Mouse (Mus musculus) midbrain, embryonic 14.5 days (tissue): Measurements from ENCODE around the gene Ezh2. TPM values are rescaled to one million over a fixed set of nuclear protein-coding genes. Genes with fewer than 3 reads are reported as not detected.
"Not testable (repeated sequence)": the region's sequence is repeated elsewhere in the genome, so short reads cannot be mapped to it uniquely, and the experiment has no call there.

Experiments
- ATAC-seq: fragments of 200-750 bp; cut with Nextera tagmentation; 2 replicates; pipeline ENCODE4 v1.8.0; 2017; ENCODE audit warnings: moderate number of reproducible peaks, moderate library complexity; ENCODE audit not compliant: low FRiP score, low TSS enrichment
- DNase-seq: peaks from one replicate; pipeline ENCODE4 v3.0.0-alpha.2; 2015
- H3K27ac ChIP-seq: fragments of 300-500 bp; sonication (generic); replicated peaks from 2 replicates; pipeline ENCODE4 v1.5.1; 2014; ENCODE audit warnings: mild to moderate bottlenecking, low read depth, low read length, moderate library complexity
- H3K27me3 ChIP-seq: fragments of 300-500 bp; sonication (generic); 2 replicates; pipeline ENCODE4 v1.6.1; 2014; ENCODE audit warnings: low read length, control low read depth, mixed read lengths; ENCODE audit not compliant: control insufficient read depth, insufficient read depth
- H3K36me3 ChIP-seq: fragments of 300-500 bp; sonication (generic); 2 replicates; pipeline ENCODE4 v1.6.1; 2014; ENCODE audit warnings: low read length, control low read depth; ENCODE audit not compliant: control insufficient read depth, insufficient read depth
- H3K4me1 ChIP-seq: fragments of 300-500 bp; sonication (generic); 2 replicates; pipeline ENCODE4 v1.6.1; 2014; ENCODE audit warnings: mild to moderate bottlenecking, antibody characterized with exemption, low read length, control low read depth; ENCODE audit not compliant: control insufficient read depth, insufficient read depth
- H3K4me2 ChIP-seq: fragments of 300-500 bp; sonication (generic); 2 replicates; pipeline ENCODE4 v1.6.1; 2014; ENCODE audit warnings: mild to moderate bottlenecking, low read length, moderate library complexity
- H3K4me3 ChIP-seq: fragments of 300-500 bp; sonication (generic); replicated peaks from 2 replicates; pipeline ENCODE4 v1.5.1; 2014; ENCODE audit warnings: low read depth, low read length
- H3K9ac ChIP-seq: fragments of 300-500 bp; sonication (generic); replicated peaks from 2 replicates; pipeline ENCODE4 v1.6.1; 2014; ENCODE audit warnings: mild to moderate bottlenecking, low read length, moderate library complexity
- H3K9me3 ChIP-seq: fragments of 300-500 bp; sonication (generic); 2 replicates; pipeline ENCODE4 v1.6.1; 2016; ENCODE audit warnings: low read length, control low read depth, mixed read lengths; ENCODE audit not compliant: control insufficient read depth
- WGBS: fragments of 180-500 bp; shearing (Covaris S2); extraction: QIAGEN DNeasy Blood & Tissue Kit; methylation state at CpG from one replicate; pipeline ENCODE4 v1.1.7; 2014; 5-methylcytosine and 5-hydroxymethylcytosine counted together
- polyA plus RNA-seq: library from polyadenylated mRNA; unstranded; fragments of >200 nt; fragmentation: Nextera tagmentation; extraction: Ambion mirVana; gene quantifications from 2 replicates; pipeline ENCODE4 v1.2.1, GENCODE M21; 2014

Ezh2 gene
- polyA plus RNA-seq, 1 experiment from 2014 or later, result 91.9 TPM

DNA sequence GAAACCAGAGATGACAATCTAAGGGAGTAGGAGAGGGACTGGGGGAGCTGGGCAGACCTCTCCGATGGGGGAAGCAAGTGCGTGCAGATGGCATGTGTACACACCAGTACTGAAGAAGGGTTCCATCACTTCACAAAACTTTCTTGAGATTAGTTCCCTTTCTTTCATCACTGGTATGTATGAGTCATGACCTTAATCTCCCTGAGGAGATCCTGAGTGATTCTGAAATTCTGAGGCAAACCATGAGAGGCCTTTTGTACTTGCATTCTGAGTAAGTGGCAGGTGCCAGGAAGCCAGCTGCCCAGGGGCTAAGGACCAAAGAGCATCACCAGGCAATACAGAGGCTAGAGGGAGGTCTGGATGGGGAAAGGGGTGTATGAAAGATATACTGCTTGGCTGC, 25.9 kb upstream of the Ezh2 start:
- H3K4me1 ChIP-seq, result no peaks in the 10 kb centered on the region
- no peaks in the 10 kb centered on the region for H3K27me3 ChIP-seq
- no peak overlapping the region for H3K4me2 ChIP-seq
- DNase-seq, result no peak
- H3K27ac ChIP-seq, result no peak overlapping the region
- no peak overlapping the region for H3K9ac ChIP-seq
- H3K9me3 ChIP-seq, result no peaks in the 10 kb centered on the region
- ATAC-seq, result no peak
- 73% methylated on average over 2 of the region's 2 CpGs for WGBS
- H3K4me3 ChIP-seq, result no peak overlapping the region
- H3K36me3 ChIP-seq, result no peaks in the 10 kb centered on the region

DNA sequence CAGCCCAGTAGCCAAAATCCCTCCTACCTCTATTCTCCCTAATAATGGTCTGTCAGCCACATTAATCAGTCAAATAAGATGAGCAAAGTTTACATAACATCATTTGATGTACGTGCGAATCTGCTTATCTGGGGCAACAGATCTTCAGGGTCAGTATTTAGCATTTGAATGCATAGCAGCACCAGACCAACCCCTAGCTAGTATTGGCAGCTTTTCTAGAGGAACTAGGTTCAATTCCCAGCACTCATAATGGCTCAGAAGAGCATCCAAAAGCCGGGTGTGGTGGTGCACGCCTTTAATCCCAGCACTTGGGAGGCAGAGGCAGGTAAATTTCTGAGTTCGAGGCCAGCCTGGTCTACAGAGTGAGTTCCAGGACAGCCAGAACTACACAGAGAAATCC, 13.2 kb upstream of the Ezh2 start:
- not testable (repeated sequence) for H3K4me1 ChIP-seq, ATAC-seq, H3K9me3 ChIP-seq, H3K9ac ChIP-seq, H3K36me3 ChIP-seq, H3K27me3 ChIP-seq, DNase-seq, H3K4me3 ChIP-seq, H3K27ac ChIP-seq, H3K4me2 ChIP-seq
- WGBS, result 55% methylated on average over 5 of the region's 5 CpGs

DNA sequence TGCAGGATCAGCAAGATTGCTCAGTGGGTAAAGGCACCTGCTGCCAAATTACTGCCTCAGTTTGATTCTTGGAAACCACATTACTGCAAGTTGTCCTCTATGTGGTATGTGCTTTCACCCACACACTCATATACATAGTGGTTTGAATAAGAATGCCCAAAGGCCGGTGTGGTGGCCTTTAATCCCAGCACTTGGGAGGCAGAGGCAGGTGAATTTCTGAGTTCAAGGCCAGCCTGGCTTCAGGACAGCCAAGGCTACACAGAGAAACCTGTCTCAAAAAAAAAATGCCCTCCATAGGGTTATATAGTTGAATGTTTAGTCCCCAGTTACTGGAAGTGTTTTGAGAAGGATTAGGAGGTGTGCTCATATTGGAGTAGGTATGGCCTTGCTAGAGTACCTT, 6.8 kb upstream of the Ezh2 start:
- DNase-seq (no peak), ATAC-seq (no peak)
- 72% methylated on average over 1 of the region's 1 CpGs for WGBS
- H3K9ac ChIP-seq, result no peak overlapping the region
- no peaks in the 10 kb centered on the region for H3K4me1 ChIP-seq
- H3K9me3 ChIP-seq, result no peaks in the 10 kb centered on the region
- no peak overlapping the region for H3K27ac ChIP-seq
- no peaks in the 10 kb centered on the region for H3K36me3 ChIP-seq
- no peak overlapping the region for H3K4me2 ChIP-seq
- H3K4me3 ChIP-seq, result no peak overlapping the region
- no peaks in the 10 kb centered on the region for H3K27me3 ChIP-seq

DNA sequence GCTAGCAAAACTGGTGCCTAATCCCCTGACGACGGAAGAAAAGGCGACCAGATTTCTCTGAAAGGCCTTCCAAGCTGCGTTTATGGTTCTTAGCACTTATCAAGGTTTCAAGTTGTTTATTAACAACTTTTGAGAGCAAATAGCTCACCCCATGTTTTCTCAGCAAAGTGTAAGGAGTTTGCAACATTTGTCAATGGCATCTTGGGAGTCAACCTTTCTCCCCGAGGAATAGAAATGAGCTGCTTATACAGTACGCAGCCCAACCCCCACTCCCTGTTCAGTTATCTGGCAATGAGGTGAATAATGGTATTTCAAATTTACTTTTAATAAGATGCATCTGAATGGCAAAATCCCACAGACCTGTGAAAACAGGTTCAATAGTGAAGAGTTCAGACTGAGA, 555 bp upstream of the Ezh2 start:
- ATAC-seq (no peak), DNase-seq (peak; percentile 51)
- Histone ChIP-seq H3K27ac (peak overlapping the region; percentile 99), H3K9ac (peak overlapping the region; percentile 100), H3K9me3 (no peaks in the 10 kb centered on the region), H3K36me3 (no peaks in the 10 kb centered on the region), H3K4me2 (peak overlapping the region; percentile 78), H3K4me3 (peak overlapping the region; percentile 94), H3K4me1 (peaks cover 14% of the 10 kb centered on the region), H3K27me3 (no peaks in the 10 kb centered on the region)
- WGBS, result under 1% methylated on average over 6 of the region's 6 CpGs

DNA sequence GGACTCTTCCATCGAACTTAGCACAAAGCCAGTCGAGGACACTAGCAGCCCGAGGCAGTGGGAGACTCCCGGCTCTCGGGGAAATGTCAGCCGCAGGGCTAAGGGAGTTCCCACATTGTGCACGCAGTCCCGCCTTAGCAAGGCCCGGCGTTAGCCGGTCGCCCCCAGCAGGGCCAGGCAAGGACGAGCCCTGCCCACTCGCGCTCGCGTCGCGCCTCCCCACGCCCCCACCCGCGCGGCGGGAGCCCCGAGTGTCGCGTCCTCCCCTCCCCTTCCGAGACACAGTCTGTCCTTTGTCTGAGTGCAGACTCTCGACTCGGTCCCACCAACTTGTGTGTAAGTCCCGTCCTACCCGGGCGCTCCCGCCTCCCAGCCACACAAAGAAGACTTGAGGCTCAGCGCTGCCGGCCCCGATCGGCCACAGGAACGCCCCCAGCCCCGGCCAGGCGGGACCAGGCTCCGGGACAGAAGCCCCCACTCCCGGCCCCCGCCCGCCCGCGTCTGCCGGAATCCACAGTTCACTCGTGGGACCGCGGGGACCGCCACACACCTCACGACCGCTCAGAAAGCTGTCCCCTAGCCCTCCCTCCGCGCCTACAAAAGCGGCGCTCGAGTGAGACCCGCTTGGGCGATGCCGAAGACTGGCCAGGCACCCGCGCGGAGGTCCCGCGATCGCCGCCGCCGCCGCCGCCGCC, 853 bp downstream of the Ezh2 start:
- H3K27ac ChIP-seq, result peak overlapping the region; percentile 99
- peak overlapping the region; percentile 100 for H3K9ac ChIP-seq
- peak overlapping the region; percentile 94 for H3K4me3 ChIP-seq
- peaks cover 17% of the 10 kb centered on the region for H3K4me1 ChIP-seq
- 1% methylated on average over 74 of the region's 74 CpGs for WGBS
- H3K9me3 ChIP-seq, result no peaks in the 10 kb centered on the region
- no peaks in the 10 kb centered on the region for H3K36me3 ChIP-seq
- peak; percentile 78 for ATAC-seq
- H3K27me3 ChIP-seq, result no peaks in the 10 kb centered on the region
- peak overlapping the region; percentile 78 for H3K4me2 ChIP-seq
- peak; percentile 84 for DNase-seq

DNA sequence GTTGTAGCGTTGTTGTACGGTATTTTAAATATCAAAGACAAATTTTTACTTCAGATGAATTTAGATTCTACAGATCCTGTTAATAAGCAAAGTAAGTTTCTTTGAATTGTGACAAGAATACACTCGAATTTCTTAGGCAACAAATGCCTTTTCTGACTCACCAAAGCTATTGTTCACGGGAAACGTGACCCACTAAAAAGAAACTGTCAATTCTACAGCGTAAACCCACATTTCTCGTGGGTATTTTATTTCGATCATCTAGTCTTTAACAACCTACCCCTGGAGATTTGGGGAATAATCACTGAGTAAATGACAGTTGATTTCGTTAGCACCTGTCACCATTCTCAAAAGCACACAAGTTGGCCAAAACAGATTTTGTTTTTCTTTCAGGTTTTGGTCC, 1.6 kb downstream of the Ezh2 start:
- 5% methylated on average over 9 of the region's 9 CpGs for WGBS
- no peaks in the 10 kb centered on the region for H3K9me3 ChIP-seq
- H3K36me3 ChIP-seq, result no peaks in the 10 kb centered on the region
- H3K4me3 ChIP-seq, result peak overlapping the region; percentile 94
- ATAC-seq (no peak), DNase-seq (peak; percentile 42)
- peak overlapping the region; percentile 99 for H3K27ac ChIP-seq
- peak overlapping the region; percentile 78 for H3K4me2 ChIP-seq
- peaks cover 17% of the 10 kb centered on the region for H3K4me1 ChIP-seq
- no peaks in the 10 kb centered on the region for H3K27me3 ChIP-seq
- peak overlapping the region; percentile 100 for H3K9ac ChIP-seq

DNA sequence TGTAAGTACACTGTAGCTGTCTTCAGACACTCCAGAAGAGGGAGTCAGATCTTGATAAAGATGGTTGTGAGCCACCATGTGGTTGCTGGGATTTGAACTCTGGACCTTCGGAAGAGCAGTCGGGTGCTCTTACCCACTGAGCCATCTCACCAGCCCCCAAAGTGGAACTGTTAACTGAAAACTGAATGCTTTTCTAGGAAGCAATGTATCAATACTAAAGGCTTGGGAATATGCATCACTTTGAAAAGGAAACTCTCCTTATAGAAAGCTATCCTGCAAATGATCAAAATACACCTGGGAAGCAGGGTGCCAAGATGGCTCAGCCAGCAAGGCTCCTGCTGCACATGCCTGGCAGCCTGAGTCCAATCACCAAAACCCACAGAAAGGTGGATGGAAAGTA, 7.8 kb downstream of the Ezh2 start:
- not testable (repeated sequence) for DNase-seq, H3K9ac ChIP-seq
- WGBS, result 94% methylated on average over 2 of the region's 2 CpGs

DNA sequence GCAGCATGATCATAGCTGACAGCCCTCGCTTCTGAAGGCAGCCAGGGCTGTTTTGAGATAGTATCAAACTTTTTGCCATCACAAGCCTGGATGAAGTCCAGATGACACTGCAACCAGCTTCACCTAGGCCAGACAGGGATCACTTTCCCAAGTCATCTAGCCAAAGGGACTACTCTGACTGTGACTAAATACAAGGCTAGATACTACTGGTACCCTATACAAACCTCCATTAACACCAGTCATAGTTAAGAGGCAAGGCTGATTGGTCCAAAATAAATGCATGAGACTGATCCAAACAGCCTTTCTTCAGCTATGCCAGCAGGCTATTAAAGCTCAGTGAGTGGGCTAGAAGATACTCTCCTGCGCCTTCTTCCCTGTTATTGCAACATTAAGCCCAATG, 22.3 kb downstream of the Ezh2 start:
- WGBS, result 92% methylated on average over 2 of the region's 2 CpGs
- peaks cover 27% of the 10 kb centered on the region for H3K36me3 ChIP-seq

More for the DNA sequence above, 7.8 kb downstream of the Ezh2 start:
- peaks cover 10% of the 10 kb centered on the region for H3K4me1 ChIP-seq
- not testable (repeated sequence) for H3K27ac ChIP-seq, H3K4me2 ChIP-seq, H3K36me3 ChIP-seq, ATAC-seq, H3K27me3 ChIP-seq, H3K4me3 ChIP-seq, H3K9me3 ChIP-seq

DNA sequence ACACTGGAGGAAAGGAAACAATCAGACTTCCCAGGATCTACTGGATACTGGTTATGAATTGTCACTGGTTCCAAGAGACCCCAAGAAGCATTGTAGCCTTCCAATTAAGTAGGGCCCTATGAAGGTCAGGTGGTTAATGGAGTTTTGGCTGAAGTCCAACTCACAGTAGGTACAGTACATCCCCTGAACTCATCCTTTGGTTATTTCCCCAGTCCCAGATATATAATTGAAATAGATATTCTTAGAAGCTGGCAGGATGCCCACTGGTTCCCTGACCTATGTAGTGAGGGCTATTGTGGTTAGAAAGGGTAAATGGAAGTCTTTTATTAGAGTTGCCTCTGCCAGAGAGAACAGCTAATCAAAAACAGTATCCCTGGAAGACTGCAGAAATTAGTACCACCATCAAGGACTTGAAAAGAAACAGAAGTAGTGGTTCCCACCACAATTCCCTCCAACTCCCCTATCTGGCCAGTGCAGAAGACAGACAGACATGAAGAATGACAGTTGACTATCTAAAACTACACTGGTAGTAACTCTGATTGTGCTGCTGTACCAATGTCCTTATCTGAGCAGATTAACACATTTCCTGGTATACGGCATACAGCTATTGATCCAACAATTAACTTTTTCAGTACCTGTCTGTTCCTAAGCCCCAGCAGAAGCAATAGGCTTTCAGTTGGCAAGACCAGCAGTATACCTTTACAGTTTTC, 29.7 kb downstream of the Ezh2 start:
- no peak overlapping the region for H3K27ac ChIP-seq
- no peak overlapping the region for H3K9ac ChIP-seq
- ATAC-seq (no peak), DNase-seq (peak; percentile 16)
- H3K4me3 ChIP-seq, result no peak overlapping the region
- peaks cover 52% of the 10 kb centered on the region for H3K36me3 ChIP-seq
- H3K9me3 ChIP-seq, result no peaks in the 10 kb centered on the region
- no peaks in the 10 kb centered on the region for H3K27me3 ChIP-seq
- 86% methylated on average over 1 of the region's 1 CpGs for whole genome bisulfite sequencing
- H3K4me2 ChIP-seq, result no peak overlapping the region
- no peaks in the 10 kb centered on the region for H3K4me1 ChIP-seq

More for the DNA sequence above, 22.3 kb downstream of the Ezh2 start:
- H3K4me2 ChIP-seq, result no peak overlapping the region
- H3K27me3 ChIP-seq, result no peaks in the 10 kb centered on the region
- DNase-seq, result no peak
- ATAC-seq, result no peak
- H3K4me1 ChIP-seq, result no peaks in the 10 kb centered on the region
- H3K4me3 ChIP-seq, result no peak overlapping the region
- H3K9me3 ChIP-seq, result no peaks in the 10 kb centered on the region
- no peak overlapping the region for H3K27ac ChIP-seq
- no peak overlapping the region for H3K9ac ChIP-seq
